Mouse (Mus musculus) kidney, adult 2 months (tissue): ENCODE measurements around the gene Rnf115.

Experiments
- CTCF ChIP-seq: fragments of 200-500 bp; conservative IDR thresholded peaks from 2 replicates; pipeline ENCODE4 v1.5.1; 2011; ENCODE audit warnings: low read depth, mild to moderate bottlenecking, control low read depth, low read length, moderate library complexity, mixed read lengths; ENCODE audit not compliant: insufficient read depth, insufficient read length
- POLR2A ChIP-seq: fragments of 200-500 bp; IDR thresholded peaks from one replicate; pipeline ENCODE4 v1.6.1; 2011; ENCODE audit warnings: low read depth, low read length, control low read depth

DNA sequence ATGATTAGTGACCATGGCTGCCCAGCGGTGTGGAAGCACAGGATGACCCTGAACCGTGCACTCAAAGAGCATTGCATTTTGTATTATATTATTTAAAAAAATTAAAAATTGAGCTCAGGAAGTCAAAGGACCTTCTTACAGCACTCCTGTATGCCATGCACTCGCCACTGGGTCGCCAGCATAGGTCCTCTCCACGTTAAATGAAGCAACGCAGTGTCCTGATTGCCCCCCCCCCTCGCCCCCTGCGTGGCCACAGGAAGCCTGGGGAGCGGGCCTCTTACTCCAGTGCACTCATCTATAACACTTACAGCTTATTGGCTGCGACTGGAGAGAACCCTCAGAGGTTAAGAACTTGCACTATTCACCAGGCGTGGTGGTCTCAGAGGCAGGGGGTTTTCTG lies 97.8 kb downstream of the Rnf115 start:
- TF ChIP-seq POLR2A: no peak
- TF ChIP-seq CTCF: no peak
